Mouse (Mus musculus): Measurements from ENCODE around the gene Bcl6.
A peak's percentile ranks its signal among the peaks of the same experiment; 100 is the strongest.

The Bcl6 gene

GRCm38 (mm10) chr16:23988466-23989208 is at the start of gene Bcl6, which contains the start of gene Gm37419:
Gene Bcl6, minus strand, starts transcription at chr16:23988852.
Gene Gm37419, plus strand, starts transcription at chr16:23988482.
- peak; percentile 82 for DNase-seq

- DNase-seq: no peak
Measured at GRCm38 (mm10) chr16:24036398-24036797, 47.7 kb upstream of the Bcl6 start.

GRCm38 (mm10) chr16:24035767-24036166 is 47.1 kb upstream of the Bcl6 start:
- no peak for DNase-seq

GRCm38 (mm10) chr16:24034450-24034849 is 45.8 kb upstream of the Bcl6 start:
- DNase-seq: no peak

- no peak for DNase-seq
Measured at GRCm38 (mm10) chr16:24033259-24033658, 44.6 kb upstream of the Bcl6 start.

GRCm38 (mm10) chr16:24029965-24030672 is 41.5 kb upstream of the Bcl6 start:
- DNase-seq: no peak

GRCm38 (mm10) chr16:24025442-24025841 is 36.8 kb upstream of the Bcl6 start:
- DNase-seq: no peak

GRCm38 (mm10) chr16:24022605-24023004 is 34.0 kb upstream of the Bcl6 start:
- DNase-seq: no peak

GRCm38 (mm10) chr16:24021722-24022121 is 33.1 kb upstream of the Bcl6 start:
- no peak for DNase-seq

- no peak for DNase-seq
Measured at GRCm38 (mm10) chr16:24016742-24017141, 28.1 kb upstream of the Bcl6 start.

GRCm38 (mm10) chr16:24016273-24016672 is 27.6 kb upstream of the Bcl6 start:
- DNase-seq: no peak

GRCm38 (mm10) chr16:24014378-24014777 is 25.7 kb upstream of the Bcl6 start:
- DNase-seq: no peak

- DNase-seq: no peak
Measured at GRCm38 (mm10) chr16:24012066-24012465, 23.4 kb upstream of the Bcl6 start.

- DNase-seq: no peak
Measured at GRCm38 (mm10) chr16:24011306-24011705, 22.7 kb upstream of the Bcl6 start.

- DNase-seq: no peak
Measured at GRCm38 (mm10) chr16:24009891-24010290, 21.2 kb upstream of the Bcl6 start.

- DNase-seq: no peak
Measured at GRCm38 (mm10) chr16:24005928-24006327, 17.3 kb upstream of the Bcl6 start.

GRCm38 (mm10) chr16:23997912-23998311 is 9.3 kb upstream of the Bcl6 start:
- DNase-seq: no peak

GRCm38 (mm10) chr16:23997228-23997627 is 8.6 kb upstream of the Bcl6 start:
- DNase-seq: no peak

GRCm38 (mm10) chr16:23996342-23996741 is 7.7 kb upstream of the Bcl6 start:
- no peak for DNase-seq

- no peak for DNase-seq
Measured at GRCm38 (mm10) chr16:23993351-23994321, 5.0 kb upstream of the Bcl6 start.

- DNase-seq: no peak
Measured at GRCm38 (mm10) chr16:23991846-23992580, 3.4 kb upstream of the Bcl6 start.

- DNase-seq: peak; percentile 80
Measured at GRCm38 (mm10) chr16:23991170-23991569, 2.5 kb upstream of the Bcl6 start.
